Mouse (Mus musculus): ENCODE data around the gene Slc13a5.

Gene Slc13a5

GRCm38 (mm10) chr11:72266960-72267560, at the start of gene Slc13a5:
Gene Slc13a5, minus strand, starts transcription at chr11:72267222.
- no peak for DNase-seq (ENCODE audit: low read depth)

- no peak for DNase-seq (ENCODE audit: low read depth)
Measured at GRCm38 (mm10) chr11:72314151-72314895, 47.3 kb upstream of the Slc13a5 start, which contains the start of gene Fbxo39. Gene Fbxo39, plus strand, starts transcription at chr11:72314444.

GRCm38 (mm10) chr11:72311355-72312001, 44.5 kb upstream of the Slc13a5 start:
- no peak for DNase-seq (ENCODE audit: low read depth)

- no peak for DNase-seq (ENCODE audit: low read depth)
Measured at GRCm38 (mm10) chr11:72310491-72310890, 43.5 kb upstream of the Slc13a5 start.

GRCm38 (mm10) chr11:72308982-72309381, 42.0 kb upstream of the Slc13a5 start:
- no peak for DNase-seq (ENCODE audit: low read depth)

GRCm38 (mm10) chr11:72307461-72307860, 40.4 kb upstream of the Slc13a5 start:
- no peak for DNase-seq (ENCODE audit: low read depth)

- DNase-seq (ENCODE audit: low read depth), result peak; percentile 34
Measured at GRCm38 (mm10) chr11:72302230-72302629, 35.2 kb upstream of the Slc13a5 start.

- peak; percentile 88 for DNase-seq (ENCODE audit: low read depth)
Measured at GRCm38 (mm10) chr11:72301334-72301733, 34.3 kb upstream of the Slc13a5 start, which contains the start of gene Xaf1. Gene Xaf1, plus strand, starts transcription at chr11:72301629.

GRCm38 (mm10) chr11:72293116-72293515, 26.1 kb upstream of the Slc13a5 start:
- no peak for DNase-seq (ENCODE audit: low read depth)

- no peak for DNase-seq (ENCODE audit: low read depth)
Measured at GRCm38 (mm10) chr11:72287543-72287942, 20.5 kb upstream of the Slc13a5 start.

- DNase-seq (ENCODE audit: low read depth), result no peak
Measured at GRCm38 (mm10) chr11:72287126-72287525, 20.1 kb upstream of the Slc13a5 start.

- no peak for DNase-seq (ENCODE audit: low read depth)
Measured at GRCm38 (mm10) chr11:72286651-72287050, 19.6 kb upstream of the Slc13a5 start.

- DNase-seq (ENCODE audit: low read depth), result no peak
Measured at GRCm38 (mm10) chr11:72285971-72286480, 19.0 kb upstream of the Slc13a5 start.

GRCm38 (mm10) chr11:72284532-72285182, 17.6 kb upstream of the Slc13a5 start:
- no peak for DNase-seq (ENCODE audit: low read depth)

GRCm38 (mm10) chr11:72283486-72284224, 16.6 kb upstream of the Slc13a5 start:
- no peak for DNase-seq (ENCODE audit: low read depth)

GRCm38 (mm10) chr11:72281852-72282400, 14.9 kb upstream of the Slc13a5 start:
- no peak for DNase-seq (ENCODE audit: low read depth)

- no peak for DNase-seq (ENCODE audit: low read depth)
Measured at GRCm38 (mm10) chr11:72281143-72281851, 14.3 kb upstream of the Slc13a5 start.

GRCm38 (mm10) chr11:72273341-72273740, 6.3 kb upstream of the Slc13a5 start:
- DNase-seq (ENCODE audit: low read depth), result no peak

GRCm38 (mm10) chr11:72271761-72272160, 4.7 kb upstream of the Slc13a5 start:
- no peak for DNase-seq (ENCODE audit: low read depth)

- no peak for DNase-seq (ENCODE audit: low read depth)
Measured at GRCm38 (mm10) chr11:72266207-72266959, 639 bp downstream of the Slc13a5 start.
